Mouse (Mus musculus) heart, adult 9 months (tissue): ENCODE measurements around the gene Vmn2r81.
"Not testable (repeated sequence)": the region's sequence is repeated elsewhere in the genome, so short reads cannot be mapped to it uniquely, and the experiment has no call there.

Experiments
- DNase-seq, 2 experiments: peaks; one replicate each; pipeline ENCODE4 v3.0.0; 2022; ENCODE audit warnings: low spot score in 2 of 2

Gene Vmn2r81

GRCm38 (mm10) chr10:79247392-79247791, at the start of gene Vmn2r81:
Gene Vmn2r81 (plus strand): TSS chr10:79247692.
- not testable (repeated sequence) for DNase-seq

- not testable (repeated sequence) for DNase-seq
Observed at GRCm38 (mm10) chr10:79199973-79200372, 47.5 kb upstream of the Vmn2r81 start.

- no peak for DNase-seq
Observed at GRCm38 (mm10) chr10:79220432-79220831, 27.1 kb upstream of the Vmn2r81 start.

- DNase-seq: no peak
Observed at GRCm38 (mm10) chr10:79221606-79222005, 25.9 kb upstream of the Vmn2r81 start.

GRCm38 (mm10) chr10:79222214-79222613, 25.3 kb upstream of the Vmn2r81 start:
- DNase-seq: no peak

- not testable (repeated sequence) for DNase-seq
Observed at GRCm38 (mm10) chr10:79322033-79322736, 74.7 kb downstream of the Vmn2r81 start.

- DNase-seq: no peak
Observed at GRCm38 (mm10) chr10:79322737-79323086, 75.2 kb downstream of the Vmn2r81 start.
